Mouse (Mus musculus): ENCODE data around the gene D630045J12Rik. TPM values are rescaled to one million over a fixed set of nuclear protein-coding genes. Genes with fewer than 3 reads are reported as not detected.

D630045J12Rik gene
- polyA plus RNA-seq, 1 experiment from 2014 or later = 1.2 TPM

GRCm38 (mm10) chr6:38292871-38293646 is 39.2 kb upstream of the D630045J12Rik start:
- TF ChIP-seq EP300 (IDR thresholded peaks at IDR 0.05) (no peak), CTCF (IDR thresholded peaks at IDR 0.05) (no peak)
- Histone ChIP-seq H3K27me3 (replicated peaks; ENCODE audit: insufficient read depth, low read length) (no peaks in the 10 kb centered on the region), H3K4me1 (ENCODE audit: insufficient read depth, low read depth, low read length) (no peaks in the 10 kb centered on the region), H3K36me3 (ENCODE audit: insufficient read depth, low read length) (peaks cover 15% of the 10 kb centered on the region; the same call in 1 of the 2 replicates), H3K4me2 (replicated peaks; ENCODE audit: low read depth, low read length) (no peak overlapping the region), H3K9me3 (ENCODE audit: low read length) (no peaks in the 10 kb centered on the region), H3K9ac (replicated peaks; ENCODE audit: low read depth) (no peak overlapping the region), H3K4me3 (ENCODE audit: low read depth, low read length) (no peak overlapping the region), H3K27ac (ENCODE audit: low read length) (no peak overlapping the region)
- no peak for DNase-seq (ENCODE audit: low spot score)
- 71% methylated on average over 11 of the region's 11 CpGs for WGBS
- ATAC-seq = no peak

GRCm38 (mm10) chr6:38284422-38284821 is 30.6 kb upstream of the D630045J12Rik start:
- Histone ChIP-seq H3K36me3 (ENCODE audit: insufficient read depth, low read length) (peaks cover 4% of the 10 kb centered on the region; the same call in 1 of the 2 replicates), H3K4me3 (ENCODE audit: low read depth, low read length) (no peak overlapping the region), H3K9ac (replicated peaks; ENCODE audit: low read depth) (no peak overlapping the region), H3K27me3 (replicated peaks; ENCODE audit: insufficient read depth, low read length) (no peaks in the 10 kb centered on the region), H3K4me2 (replicated peaks; ENCODE audit: low read depth, low read length) (no peak overlapping the region), H3K27ac (ENCODE audit: low read length) (no peak overlapping the region), H3K9me3 (ENCODE audit: low read length) (peaks cover 4% of the 10 kb centered on the region; the same call in 1 of the 2 replicates), H3K4me1 (ENCODE audit: insufficient read depth, low read depth, low read length) (no peaks in the 10 kb centered on the region)
- DNase-seq (ENCODE audit: low spot score) (no peak), ATAC-seq (no peak)
- 98% methylated on average over 19 of the region's 19 CpGs for WGBS
- TF ChIP-seq CTCF (IDR thresholded peaks at IDR 0.05) (no peak), EP300 (IDR thresholded peaks at IDR 0.05) (no peak)

GRCm38 (mm10) chr6:38264466-38264865 is 10.7 kb upstream of the D630045J12Rik start:
- ATAC-seq = no peak
- TF ChIP-seq CTCF (IDR thresholded peaks at IDR 0.05) (no peak), EP300 (IDR thresholded peaks at IDR 0.05) (no peak)
- no peaks in the 10 kb centered on the region for H3K9me3 ChIP-seq (ENCODE audit: low read length)
- H3K4me3 ChIP-seq (ENCODE audit: low read depth, low read length) = no peak overlapping the region
- no peak for DNase-seq (ENCODE audit: low spot score)
- H3K36me3 ChIP-seq (ENCODE audit: insufficient read depth, low read length) = no peaks in the 10 kb centered on the region
- no peaks in the 10 kb centered on the region for H3K4me1 ChIP-seq (ENCODE audit: insufficient read depth, low read depth, low read length)
- H3K4me2 ChIP-seq (replicated peaks; ENCODE audit: low read depth, low read length) = no peak overlapping the region
- 58% methylated on average over 7 of the region's 7 CpGs for WGBS
- H3K27ac ChIP-seq (ENCODE audit: low read length) = no peak overlapping the region
- H3K9ac ChIP-seq (replicated peaks; ENCODE audit: low read depth) = no peak overlapping the region
- H3K27me3 ChIP-seq (replicated peaks; ENCODE audit: insufficient read depth, low read length) = no peaks in the 10 kb centered on the region

DNA sequence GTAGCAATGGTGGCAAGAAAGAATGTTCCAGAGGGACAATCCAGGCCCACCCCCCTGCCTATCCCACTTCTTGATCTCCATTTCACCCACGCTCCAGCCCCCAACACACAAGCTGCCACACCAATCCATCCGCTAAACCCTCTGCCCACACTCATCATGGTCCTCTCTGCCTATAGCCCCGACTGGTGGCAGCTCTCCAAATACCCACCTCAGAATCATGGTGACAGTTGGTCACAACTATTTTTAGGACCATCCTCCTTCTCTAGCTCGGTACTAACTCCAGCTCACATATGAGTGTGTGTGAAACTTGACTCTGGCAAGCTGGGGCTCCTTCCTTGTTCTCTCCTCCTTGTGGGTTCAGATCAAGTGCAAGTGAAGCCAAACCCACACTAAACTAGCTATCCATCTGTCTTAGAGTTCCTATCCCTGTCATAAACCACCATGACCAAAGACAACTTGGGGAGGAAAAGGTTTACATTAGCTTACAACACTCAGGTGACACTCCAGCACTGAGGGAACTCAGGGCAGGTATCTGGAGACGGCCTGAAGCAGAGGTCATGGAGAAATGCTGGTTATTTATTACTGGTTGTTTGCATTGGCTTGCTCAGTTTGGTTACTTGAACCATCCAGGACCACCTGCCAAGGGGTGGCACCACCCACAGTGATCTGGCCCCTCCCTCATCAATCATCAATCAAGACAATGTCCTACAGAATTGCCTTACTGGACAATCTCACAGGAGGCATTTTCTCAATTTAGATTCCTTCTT is 9.8 kb upstream of the D630045J12Rik start:
- Histone ChIP-seq H3K27me3 (replicated peaks; ENCODE audit: insufficient read depth, low read length) (no peaks in the 10 kb centered on the region), H3K9ac (replicated peaks; ENCODE audit: low read depth) (no peak overlapping the region), H3K4me1 (ENCODE audit: insufficient read depth, low read depth, low read length) (no peaks in the 10 kb centered on the region), H3K27ac (ENCODE audit: low read length) (no peak overlapping the region), H3K36me3 (ENCODE audit: insufficient read depth, low read length) (no peaks in the 10 kb centered on the region), H3K4me2 (replicated peaks; ENCODE audit: low read depth, low read length) (no peak overlapping the region), H3K9me3 (ENCODE audit: low read length) (no peaks in the 10 kb centered on the region), H3K4me3 (ENCODE audit: low read depth, low read length) (no peak overlapping the region)
- ATAC-seq = no peak
- DNase-seq (ENCODE audit: low spot score) = no peak
- TF ChIP-seq CTCF (IDR thresholded peaks at IDR 0.05) = no peak
- TF ChIP-seq EP300 (IDR thresholded peaks at IDR 0.05) = no peak
- WGBS = 54% methylated on average over 5 of the region's 5 CpGs

GRCm38 (mm10) chr6:38261877-38262276 is 8.1 kb upstream of the D630045J12Rik start:
- DNase-seq (ENCODE audit: low spot score) = no peak
- H3K27me3 ChIP-seq (replicated peaks; ENCODE audit: insufficient read depth, low read length) = no peaks in the 10 kb centered on the region
- H3K36me3 ChIP-seq (ENCODE audit: insufficient read depth, low read length) = no peaks in the 10 kb centered on the region
- no peak overlapping the region for H3K4me2 ChIP-seq (replicated peaks; ENCODE audit: low read depth, low read length)
- H3K9me3 ChIP-seq (ENCODE audit: low read length) = no peaks in the 10 kb centered on the region
- no peak overlapping the region for H3K27ac ChIP-seq (ENCODE audit: low read length)
- no peak for TF ChIP-seq EP300 (IDR thresholded peaks at IDR 0.05)
- TF ChIP-seq CTCF (IDR thresholded peaks at IDR 0.05) = peak; percentile 42
- H3K4me3 ChIP-seq (ENCODE audit: low read depth, low read length) = no peak overlapping the region
- WGBS = 66% methylated on average over 4 of the region's 4 CpGs
- ATAC-seq = no peak
- no peak overlapping the region for H3K9ac ChIP-seq (replicated peaks; ENCODE audit: low read depth)
- no peaks in the 10 kb centered on the region for H3K4me1 ChIP-seq (ENCODE audit: insufficient read depth, low read depth, low read length)

- no peak overlapping the region for H3K4me2 ChIP-seq (replicated peaks; ENCODE audit: low read depth, low read length)
- H3K4me1 ChIP-seq (ENCODE audit: insufficient read depth, low read depth, low read length) = 0 out of 2 replicates have a peak, but pooled peaks cover 3% of the 10 kb centered on the region
- H3K4me3 ChIP-seq (ENCODE audit: low read depth, low read length) = no peak overlapping the region
- no peaks in the 10 kb centered on the region for H3K27me3 ChIP-seq (replicated peaks; ENCODE audit: insufficient read depth, low read length)
- H3K36me3 ChIP-seq (ENCODE audit: insufficient read depth, low read length) = no peaks in the 10 kb centered on the region
- no peak overlapping the region for H3K9ac ChIP-seq (replicated peaks; ENCODE audit: low read depth)
- no peak overlapping the region for H3K27ac ChIP-seq (ENCODE audit: low read length)
- H3K9me3 ChIP-seq (ENCODE audit: low read length) = no peaks in the 10 kb centered on the region
- 92% methylated on average over 8 of the region's 8 CpGs for WGBS
- TF ChIP-seq CTCF (IDR thresholded peaks at IDR 0.05) = no peak
- no peak for TF ChIP-seq EP300 (IDR thresholded peaks at IDR 0.05)
- ATAC-seq = no peak
- no peak for DNase-seq (ENCODE audit: low spot score)
Measured at GRCm38 (mm10) chr6:38257506-38257905, 3.7 kb upstream of the D630045J12Rik start.

Data from lung, postnatal 0 days (tissue).